Mouse (Mus musculus): ENCODE results near the gene Ntm. TPM values are rescaled to one million over a fixed set of nuclear protein-coding genes. Genes with fewer than 3 reads are reported as not detected.

Ntm gene
- total RNA-seq, 2 experiments from 2014 or later = not detected

DNA sequence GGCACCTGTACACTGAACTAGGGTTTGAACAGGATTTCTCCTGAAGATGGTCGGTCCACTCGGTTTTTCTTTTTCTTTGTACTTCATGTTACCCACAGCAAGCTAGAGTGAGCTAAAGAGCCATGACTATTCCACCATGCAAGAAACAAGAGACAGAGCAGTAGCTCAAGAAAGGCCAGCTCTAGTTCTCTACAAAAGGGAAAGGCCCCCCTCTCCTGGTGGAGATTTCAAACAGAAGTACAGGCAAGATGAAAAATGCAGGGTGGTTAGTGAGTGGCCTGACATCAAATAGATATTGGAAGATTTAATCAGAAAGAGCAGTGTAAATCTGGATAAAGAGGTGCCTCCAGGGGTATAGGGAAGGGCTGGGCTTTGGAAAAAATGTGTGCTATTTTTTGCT is 547.4 kb downstream of the Ntm start:
- ATAC-seq (ENCODE audit: poor library complexity, severe bottlenecking) = no peak

DNA sequence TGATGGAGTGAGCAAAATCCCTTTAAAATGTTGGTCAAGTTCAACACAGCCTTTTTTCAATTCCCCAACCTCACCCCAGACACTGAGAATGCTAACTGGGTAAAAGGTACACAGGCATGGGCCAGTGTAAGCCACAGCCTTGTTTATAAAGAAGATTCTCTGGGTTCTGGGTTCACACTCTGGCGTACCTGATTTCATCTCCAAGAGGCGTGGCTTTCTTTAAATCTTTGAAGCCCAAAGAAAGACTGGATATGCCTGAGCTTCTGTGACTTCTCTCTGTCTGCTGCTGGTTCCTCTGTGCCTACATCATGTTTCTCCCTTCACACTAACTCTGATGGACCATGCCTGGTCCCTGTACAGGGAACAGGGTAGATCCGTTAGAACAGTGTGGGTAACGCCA is 549.8 kb downstream of the Ntm start:
- no peak for ATAC-seq (ENCODE audit: poor library complexity, severe bottlenecking)

DNA sequence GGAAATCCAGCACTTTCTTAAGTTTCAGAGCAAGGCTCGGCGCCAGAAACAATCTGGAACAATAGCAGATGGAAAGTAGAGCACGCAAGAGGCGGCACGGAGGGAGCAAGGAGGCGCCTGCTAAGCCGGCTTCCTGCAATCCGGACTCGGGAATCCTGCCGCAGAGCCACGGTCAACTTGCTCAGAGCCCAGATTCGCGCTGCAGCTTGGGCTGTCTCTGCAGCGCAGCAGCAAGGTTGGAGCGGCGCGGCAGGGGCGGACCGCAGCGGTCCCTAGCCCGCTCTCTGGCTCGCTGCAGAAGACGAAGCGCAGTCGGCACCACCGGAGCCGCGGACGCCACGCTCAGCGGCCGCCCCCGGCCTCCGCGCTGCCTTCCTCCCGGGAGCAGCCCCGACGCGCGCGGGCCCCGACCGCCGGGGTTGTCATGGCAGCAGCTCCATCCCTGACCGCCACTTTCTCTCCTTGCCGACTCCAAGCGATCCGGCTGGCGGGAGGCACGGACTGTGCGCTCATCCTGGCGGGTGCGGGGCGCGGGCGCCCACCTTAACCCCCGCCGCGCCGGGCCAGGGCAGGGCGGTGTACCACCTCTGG is 550.7 kb downstream of the Ntm start:
- no peak for ATAC-seq (ENCODE audit: poor library complexity, severe bottlenecking)

DNA sequence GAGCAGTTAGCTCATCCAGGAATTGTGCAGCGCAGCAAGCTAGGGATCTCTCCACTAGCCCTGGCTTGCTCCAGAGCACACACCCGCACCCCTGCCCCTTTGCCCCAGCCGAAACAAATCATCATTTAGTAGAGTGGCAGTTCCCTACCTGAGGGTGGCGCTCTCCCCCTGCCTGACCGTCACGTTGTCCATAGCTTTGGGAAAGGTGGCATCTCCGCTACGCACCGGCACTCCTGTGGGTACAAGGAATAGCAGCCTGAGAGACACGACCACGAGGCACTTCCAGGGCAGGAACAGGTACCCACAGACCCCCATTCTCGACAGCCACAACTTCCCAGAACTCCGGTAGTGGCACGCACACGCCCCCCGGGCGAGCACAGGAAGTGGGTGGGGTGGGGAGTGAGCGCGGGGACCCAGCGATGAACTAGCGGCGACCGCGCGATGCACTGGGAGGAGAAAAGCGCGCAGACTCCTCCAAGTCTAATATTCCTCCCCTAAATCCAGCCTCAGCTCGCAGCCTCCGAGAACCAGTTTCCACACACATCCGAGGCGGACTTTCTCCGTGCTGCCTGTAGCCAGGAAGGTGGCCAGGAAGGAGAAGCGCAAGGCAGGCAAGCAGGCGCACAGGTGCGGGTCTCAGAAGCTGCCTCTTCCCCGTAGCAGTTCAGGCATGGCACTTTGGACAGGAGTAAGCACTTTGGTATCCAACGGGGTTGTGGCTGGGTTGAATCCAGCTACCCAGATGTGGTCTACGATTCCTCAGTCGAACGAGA is 551.3 kb downstream of the Ntm start:
- ATAC-seq (ENCODE audit: poor library complexity, severe bottlenecking) = no peak

DNA sequence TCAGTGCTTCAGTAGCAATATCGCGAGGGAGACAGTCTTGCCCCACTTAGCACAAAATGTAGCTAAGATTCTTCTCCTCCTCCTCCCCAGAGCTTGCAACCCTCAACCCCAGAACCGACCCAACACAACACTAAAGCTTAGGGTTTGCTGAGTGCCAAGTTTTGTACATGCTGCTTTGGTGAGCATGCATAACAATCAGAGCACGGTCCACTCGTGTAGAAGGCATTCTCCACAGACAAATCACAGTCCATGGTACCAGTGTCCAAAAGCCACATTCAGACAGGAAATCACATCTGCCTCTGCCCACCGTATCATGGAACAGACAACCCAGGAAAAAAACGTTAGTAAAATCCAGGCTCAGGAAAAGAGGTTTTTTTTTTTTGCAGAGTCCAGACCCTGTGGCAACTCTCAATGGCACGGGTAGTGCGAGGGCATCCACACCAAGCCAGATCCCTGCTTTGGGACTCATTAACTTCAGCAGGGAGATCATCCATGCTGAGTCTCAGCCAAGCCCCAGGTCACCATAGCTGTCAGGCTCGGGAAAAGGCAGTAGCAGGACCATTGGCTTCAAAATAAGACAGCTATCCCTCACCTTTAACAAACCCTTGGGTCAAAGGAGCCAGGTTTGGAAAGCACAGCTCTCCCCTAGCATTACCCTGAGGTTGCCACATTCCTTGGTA is 552.1 kb downstream of the Ntm start:
- no peak for ATAC-seq (ENCODE audit: poor library complexity, severe bottlenecking)

DNA sequence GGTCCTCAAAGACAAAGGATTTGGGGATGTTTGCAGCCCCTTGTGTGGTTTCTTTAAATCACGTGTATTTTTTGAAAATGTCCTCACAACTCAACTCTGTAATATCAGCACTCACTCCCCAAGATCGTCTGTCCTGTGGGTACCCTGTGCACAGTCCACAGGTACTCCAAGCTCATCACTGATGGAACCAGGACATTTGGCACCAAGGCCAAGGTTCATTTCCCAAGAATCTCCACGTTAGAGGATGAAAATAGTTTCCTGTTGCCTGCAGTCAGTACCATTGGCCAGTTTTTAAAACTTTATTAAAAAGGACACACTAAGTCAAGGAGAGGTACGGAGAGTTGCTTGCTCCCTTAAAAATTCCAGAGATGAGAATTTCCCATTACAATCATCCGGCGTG is 552.7 kb downstream of the Ntm start:
- ATAC-seq (ENCODE audit: poor library complexity, severe bottlenecking) = no peak

DNA sequence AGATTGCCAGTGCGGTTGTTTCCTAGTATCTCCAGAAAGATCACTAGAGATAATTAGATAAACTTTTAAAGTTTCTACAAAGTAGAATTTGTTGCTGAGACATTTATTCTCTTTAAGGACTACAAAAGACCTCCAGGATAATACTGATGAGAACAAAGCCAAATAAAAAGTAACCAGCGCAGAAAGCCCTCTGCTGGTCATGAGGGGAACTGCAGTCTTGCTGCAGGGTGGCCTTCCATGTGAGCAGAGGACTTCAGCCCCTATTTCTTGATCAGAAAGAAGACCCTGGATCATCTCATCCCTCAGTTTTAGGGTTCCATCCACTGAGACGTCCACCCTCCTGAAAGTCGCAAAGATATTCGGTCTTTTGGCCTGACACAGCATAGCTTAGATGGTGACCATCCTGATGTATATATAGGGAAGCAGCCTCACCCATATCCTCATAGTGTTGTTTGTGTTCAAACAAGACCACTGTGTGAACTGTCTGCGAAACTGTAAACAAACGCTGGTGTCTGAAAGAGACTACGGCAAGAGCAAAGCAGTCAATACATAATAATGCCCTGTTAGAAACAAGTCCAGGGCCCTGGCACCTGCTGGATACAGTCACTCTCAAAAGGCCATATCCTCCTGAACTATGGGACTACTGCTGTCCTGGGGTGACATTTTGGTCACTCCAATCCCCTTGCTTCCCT is 553.6 kb downstream of the Ntm start:
- ATAC-seq (ENCODE audit: poor library complexity, severe bottlenecking) = no peak

DNA sequence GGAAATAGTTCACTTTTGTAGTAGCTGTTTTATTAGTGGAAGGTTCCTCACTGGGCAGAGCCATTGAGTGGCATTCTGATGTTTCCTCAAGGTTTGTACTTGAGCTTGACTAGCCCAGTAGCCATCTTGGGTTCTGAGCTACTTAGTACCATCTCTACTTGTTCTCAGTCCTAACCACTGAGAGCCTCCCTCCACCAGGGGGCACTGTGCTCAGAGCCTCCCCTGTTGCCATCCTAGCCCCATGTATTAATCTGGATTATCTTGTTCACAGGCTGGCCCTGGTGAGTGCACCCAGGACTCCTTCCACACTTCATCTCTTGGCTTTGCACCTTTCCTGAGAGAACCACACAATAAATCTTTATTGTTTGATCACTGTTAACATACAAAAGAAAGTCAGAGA is 555.0 kb downstream of the Ntm start:
- ATAC-seq (ENCODE audit: poor library complexity, severe bottlenecking) = no peak

DNA sequence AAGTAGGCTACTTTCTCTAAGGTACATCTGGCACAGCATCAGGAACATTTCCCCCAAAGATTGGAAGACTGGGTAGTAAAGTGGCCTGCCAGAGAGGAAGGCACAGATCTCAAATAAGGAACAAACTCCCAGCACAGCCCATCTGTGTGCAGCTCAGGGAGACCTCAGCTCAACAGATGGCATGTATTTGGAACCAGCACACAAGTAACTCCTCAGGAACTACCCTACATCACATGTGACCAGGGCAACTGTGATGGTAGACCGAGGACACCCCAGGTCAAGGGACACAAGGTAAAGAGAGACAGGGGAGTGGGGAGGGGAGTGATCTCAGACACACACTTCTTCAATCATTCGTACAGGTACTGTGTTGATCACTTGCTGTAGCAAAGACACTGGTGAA is 556.0 kb downstream of the Ntm start:
- ATAC-seq (ENCODE audit: poor library complexity, severe bottlenecking) = no peak

DNA sequence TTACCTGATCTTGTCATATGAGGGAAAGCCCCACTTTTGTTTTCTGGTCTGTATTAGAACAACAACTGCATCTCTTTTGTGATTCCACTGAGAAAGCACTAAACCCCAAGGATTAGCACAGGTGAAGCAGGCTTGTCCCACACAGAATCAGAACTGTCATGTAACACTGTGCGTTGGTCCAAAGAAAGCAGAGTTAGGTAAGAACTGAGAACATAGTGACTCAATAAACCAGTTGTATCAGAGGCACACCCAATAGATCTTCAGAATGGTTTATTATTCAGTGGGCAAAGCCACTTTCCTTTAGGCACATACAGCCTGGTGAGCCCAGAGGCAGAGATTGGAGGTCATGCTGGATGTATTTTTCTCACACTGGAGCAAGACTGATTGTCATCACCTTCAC is 556.9 kb downstream of the Ntm start:
- no peak for ATAC-seq (ENCODE audit: poor library complexity, severe bottlenecking)

DNA sequence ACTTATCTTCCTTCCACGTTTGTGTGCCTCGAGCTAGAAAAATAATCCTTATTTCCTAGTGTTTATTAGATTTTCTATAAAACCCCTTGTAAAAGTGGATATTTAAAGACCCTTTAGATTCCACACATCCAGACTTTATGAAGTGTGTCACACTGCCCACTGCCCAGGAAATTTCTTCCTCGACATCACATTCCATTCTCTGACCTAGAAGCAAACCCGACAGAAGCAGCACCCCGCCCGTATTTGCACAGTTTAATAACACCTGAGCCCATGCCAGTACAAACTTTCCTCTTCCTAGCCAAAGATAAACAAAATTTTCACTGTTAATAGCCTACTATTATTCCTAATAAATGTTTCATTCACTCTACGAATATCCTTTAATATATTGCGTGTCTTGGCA is 562.8 kb downstream of the Ntm start:
- ATAC-seq (ENCODE audit: poor library complexity, severe bottlenecking) = no peak

DNA sequence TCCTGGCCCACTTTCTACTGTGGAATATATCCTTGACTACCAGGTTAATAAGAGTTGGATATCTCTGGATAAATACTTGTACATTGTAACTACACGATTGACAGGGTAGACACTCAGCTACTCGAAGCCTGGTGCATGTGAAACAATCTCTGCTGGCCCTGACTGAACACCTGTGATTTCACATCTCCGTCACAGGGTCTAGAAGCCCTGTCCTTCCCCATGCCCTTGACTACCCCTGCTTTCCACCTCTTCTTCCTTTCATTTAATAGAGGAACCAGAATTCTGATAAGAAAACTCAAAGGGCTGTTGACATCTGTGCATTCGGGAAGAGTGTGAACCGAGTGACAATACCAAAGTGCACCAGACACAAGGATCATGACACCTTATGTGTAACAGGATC is 566.8 kb downstream of the Ntm start:
- no peak for ATAC-seq (ENCODE audit: poor library complexity, severe bottlenecking)

DNA sequence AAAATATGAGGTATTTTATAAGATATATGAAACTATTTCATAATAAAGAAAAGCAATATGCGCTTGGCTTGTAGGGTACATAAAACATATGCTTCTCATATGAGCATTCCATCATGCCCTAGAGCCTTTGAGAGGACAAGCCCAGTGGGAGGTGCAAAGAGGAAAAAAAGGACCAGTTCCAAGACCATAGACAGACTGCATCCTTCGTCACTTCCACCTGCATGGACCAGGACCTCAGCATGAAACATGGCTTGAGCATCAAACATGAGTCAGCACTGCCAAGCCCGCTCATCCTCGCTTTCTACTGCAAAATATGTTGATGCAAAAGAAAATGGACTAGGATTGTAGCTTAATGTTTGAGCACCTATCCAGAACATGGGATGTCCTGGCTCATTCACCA is 569.8 kb downstream of the Ntm start:
- no peak for ATAC-seq (ENCODE audit: poor library complexity, severe bottlenecking)

DNA sequence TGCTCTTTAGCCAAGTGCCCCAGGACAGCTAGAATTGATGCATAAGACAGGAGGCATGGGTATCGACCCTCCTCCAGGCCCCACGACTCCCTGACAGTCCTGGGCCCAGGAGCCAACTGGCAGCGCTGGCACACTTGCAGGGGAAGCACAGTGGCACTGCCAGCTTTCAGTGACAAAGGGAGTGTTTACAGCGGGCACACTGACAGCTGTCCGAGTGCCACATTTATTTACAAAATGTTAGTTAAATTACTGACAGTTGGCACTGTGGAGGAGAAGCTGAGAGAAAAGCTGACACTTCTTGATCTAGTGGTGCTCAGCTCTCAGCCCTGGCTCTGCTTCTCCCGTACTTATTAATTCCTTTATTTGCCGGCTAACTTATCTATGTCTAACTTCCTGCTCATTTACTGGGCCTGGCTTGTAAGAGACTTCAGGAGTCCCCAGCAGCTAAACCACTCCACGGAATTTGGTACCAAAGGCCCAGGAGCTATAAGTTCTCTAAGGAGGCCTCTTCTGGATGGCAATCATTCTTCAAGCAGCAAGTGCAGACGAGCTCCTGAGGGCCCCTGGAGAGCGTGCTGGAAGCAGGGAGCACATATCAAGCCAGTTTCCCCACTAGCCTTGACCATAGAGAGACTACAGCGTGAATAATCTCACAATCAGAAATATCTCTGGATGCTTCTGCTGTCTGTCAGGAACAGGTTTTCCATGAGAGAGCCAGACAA is 572.0 kb downstream of the Ntm start:
- no peak for ATAC-seq (ENCODE audit: poor library complexity, severe bottlenecking)

DNA sequence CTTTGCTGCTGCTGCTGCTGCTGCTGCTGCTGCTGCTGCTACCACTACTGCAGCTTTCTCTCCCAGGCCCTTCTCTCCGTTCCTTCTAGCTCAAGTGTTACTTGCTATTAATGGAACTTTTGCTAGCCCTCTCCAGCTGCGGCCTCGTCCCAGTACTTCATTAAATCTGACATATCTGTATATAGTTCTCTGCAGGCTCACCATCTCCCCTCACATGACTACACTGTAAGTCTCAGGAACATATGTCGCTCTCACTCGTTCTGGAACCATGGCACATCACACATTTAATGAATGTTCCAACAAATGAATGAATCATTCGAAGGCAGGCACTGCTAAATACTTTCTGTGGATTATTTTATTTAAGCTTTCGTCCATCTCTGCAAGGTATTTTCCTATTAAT is 573.7 kb downstream of the Ntm start:
- ATAC-seq (ENCODE audit: poor library complexity, severe bottlenecking) = no peak

DNA sequence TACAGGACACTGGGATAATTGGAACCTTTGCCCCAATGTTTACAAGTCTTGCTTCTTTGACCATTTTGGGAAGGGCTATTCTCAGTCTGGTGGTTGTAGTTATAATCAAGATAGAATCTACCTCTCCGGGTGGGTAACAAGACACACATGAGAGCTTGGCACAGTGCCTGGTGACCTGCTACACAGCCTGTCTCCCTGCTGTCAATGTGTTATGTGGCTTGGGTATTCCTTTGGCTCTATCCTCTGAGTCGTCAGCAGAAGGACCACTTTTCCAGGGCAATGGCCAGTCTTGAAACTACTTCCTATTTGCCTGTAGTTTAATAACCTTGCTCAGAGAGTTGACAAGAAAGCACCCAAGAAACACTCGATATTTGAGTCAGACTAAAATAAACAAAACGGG is 575.8 kb downstream of the Ntm start:
- no peak for ATAC-seq (ENCODE audit: poor library complexity, severe bottlenecking)

DNA sequence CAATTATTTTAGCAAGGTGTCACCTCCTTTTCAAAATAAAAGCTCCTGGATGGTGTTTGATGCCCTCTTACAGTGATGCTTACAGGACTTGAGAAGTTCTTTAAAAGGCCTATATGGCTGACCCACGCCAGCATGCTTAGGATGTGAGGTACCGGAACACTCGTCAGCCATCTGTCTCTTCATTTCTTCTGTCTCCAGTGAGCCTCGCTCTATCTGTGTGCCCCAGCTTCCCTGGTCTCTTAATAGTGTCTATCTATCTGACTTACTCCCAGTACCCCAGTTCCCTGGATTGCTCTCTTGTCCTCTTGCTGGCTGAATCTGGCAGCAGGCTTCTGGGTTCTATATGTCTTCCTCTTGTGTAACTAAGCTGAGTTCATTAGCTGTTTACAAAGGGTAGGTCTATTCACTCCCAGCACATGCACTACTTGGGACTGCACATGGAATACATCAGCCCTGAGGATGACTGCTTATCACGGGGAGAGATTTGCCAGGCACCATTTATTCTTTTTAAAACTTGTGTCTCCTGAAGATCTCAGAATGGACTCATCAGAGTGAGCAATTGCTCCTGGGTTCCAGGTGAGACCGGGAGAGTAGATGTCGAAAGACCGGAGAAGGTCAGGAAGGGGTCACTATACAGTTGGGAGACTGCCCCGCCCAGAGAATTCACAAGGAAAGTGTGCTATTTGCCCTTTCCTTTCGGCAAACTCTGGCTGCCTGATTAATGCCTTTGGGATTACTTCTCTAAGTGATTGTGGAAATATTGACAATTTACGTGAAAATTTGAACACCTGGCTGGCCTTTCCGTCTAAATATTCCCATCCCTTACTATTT is 585.6 kb downstream of the Ntm start:
- no peak for ATAC-seq (ENCODE audit: poor library complexity, severe bottlenecking)

DNA sequence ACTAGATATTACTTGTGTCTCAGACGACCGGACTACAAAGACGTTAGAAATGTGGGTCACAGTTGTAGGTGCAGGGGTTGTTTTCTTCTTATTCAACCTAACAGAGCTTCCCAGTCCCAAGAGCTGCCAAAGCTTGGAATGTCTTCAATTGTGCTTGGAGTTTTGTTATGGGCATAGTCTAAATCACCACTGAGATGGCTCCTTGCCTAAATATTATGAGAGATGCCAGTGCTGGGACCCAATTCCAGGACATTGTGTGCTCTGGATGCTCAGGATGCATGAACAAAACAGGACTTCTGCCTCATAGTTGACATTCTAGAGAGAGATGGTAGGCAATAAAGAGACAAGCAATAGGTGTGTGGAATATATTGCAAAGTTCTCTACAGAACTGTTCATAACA is 591.6 kb downstream of the Ntm start:
- ATAC-seq (ENCODE audit: poor library complexity, severe bottlenecking) = no peak

DNA sequence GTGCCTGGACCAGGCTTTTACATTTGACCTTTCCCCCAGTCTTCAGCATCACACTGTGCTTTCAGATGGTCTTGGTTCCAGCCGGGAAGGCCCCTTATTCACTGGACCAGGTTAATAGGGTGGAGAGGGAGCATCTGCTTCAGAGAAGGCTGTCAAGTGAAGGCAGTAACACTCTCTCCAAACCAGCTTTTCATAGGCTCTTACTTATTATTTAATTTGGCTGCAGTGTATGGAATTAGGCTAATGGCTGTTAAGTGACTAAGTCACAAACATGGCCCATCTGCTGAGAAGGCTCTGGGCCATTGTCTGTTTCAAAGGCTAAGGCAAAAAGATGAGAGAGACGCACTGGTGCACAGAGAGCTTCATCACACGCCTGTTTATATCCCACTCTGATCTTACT is 593.3 kb downstream of the Ntm start:
- ATAC-seq (ENCODE audit: poor library complexity, severe bottlenecking) = no peak

DNA sequence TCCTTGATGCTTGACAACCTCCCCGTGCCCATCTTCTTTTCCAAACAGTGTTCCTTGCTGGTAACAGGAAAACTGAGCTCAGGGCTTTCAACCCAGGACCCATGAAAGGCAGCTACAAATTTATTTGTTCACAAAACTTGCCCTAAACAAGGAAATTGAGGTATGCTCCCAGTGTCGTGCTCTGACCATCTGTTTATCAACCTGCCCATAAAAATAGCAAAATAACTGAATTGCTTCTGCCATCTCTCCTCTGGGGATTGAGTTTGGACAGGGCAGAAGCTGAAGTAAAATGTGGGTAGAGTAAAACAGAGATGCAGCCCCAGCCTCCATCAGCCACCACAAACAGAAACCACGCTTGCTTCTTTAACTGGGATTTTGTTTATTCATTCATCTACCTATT is 594.6 kb downstream of the Ntm start:
- no peak for ATAC-seq (ENCODE audit: poor library complexity, severe bottlenecking)

Measured in megakaryocyte, adult 5-6 weeks (primary cell).